Mouse (Mus musculus) limb, embryonic 15.5 days (tissue): ENCODE results near the gene Gm21996. TPM values are rescaled to one million over a fixed set of nuclear protein-coding genes. Genes with fewer than 3 reads are reported as not detected.
"Not testable (repeated sequence)": the region's sequence is repeated elsewhere in the genome, so short reads cannot be mapped to it uniquely, and the experiment has no call there.

ENCODE experiments used
- ATAC-seq: fragments of 200-750 bp; cut with Nextera tagmentation; 2 replicates; pipeline ENCODE4 v1.8.0; 2017; ENCODE audit warnings: low read depth, moderate TSS enrichment; ENCODE audit not compliant: insufficient number of reproducible peaks, low FRiP score, low TSS enrichment
- H3K27ac ChIP-seq: fragments of 300-500 bp; sonication (generic); 2 replicates; pipeline ENCODE4 v1.5.1; 2015; ENCODE audit warnings: moderate library complexity, mild to moderate bottlenecking, inconsistent platforms
- H3K27me3 ChIP-seq: fragments of 300-500 bp; sonication (generic); 2 replicates; pipeline ENCODE4 v1.6.1; 2015; ENCODE audit warnings: inconsistent platforms
- H3K36me3 ChIP-seq: fragments of 300-500 bp; sonication (generic); 2 replicates; pipeline ENCODE4 v1.6.1; 2015; ENCODE audit warnings: inconsistent platforms
- H3K4me1 ChIP-seq: fragments of 300-500 bp; sonication (generic); 2 replicates; pipeline ENCODE4 v1.6.1; 2015; ENCODE audit warnings: inconsistent platforms
- H3K4me2 ChIP-seq: fragments of 300-500 bp; sonication (generic); 2 replicates; pipeline ENCODE4 v1.6.1; 2015; ENCODE audit warnings: mild to moderate bottlenecking, inconsistent platforms
- H3K4me3 ChIP-seq: fragments of 300-500 bp; sonication (generic); 2 replicates; pipeline ENCODE4 v1.5.1; 2015; ENCODE audit warnings: mild to moderate bottlenecking, inconsistent platforms
- H3K9ac ChIP-seq: fragments of 300-500 bp; sonication (generic); 2 replicates; pipeline ENCODE4 v1.6.1; 2015; ENCODE audit warnings: inconsistent platforms
- H3K9me3 ChIP-seq: fragments of 300-500 bp; sonication (generic); 2 replicates; pipeline ENCODE4 v1.6.1; 2016; ENCODE audit warnings: inconsistent platforms
- WGBS: fragments of 180-500 bp; shearing (Covaris S2); methylation state at CpG from one replicate; pipeline ENCODE4 v1.1.7; 2015; 5-methylcytosine and 5-hydroxymethylcytosine counted together
- polyA plus RNA-seq: library from polyadenylated mRNA; unstranded; fragments of >200 nt; fragmentation: Nextera tagmentation; extraction: Ambion mirVana; gene quantifications from 2 replicates; pipeline ENCODE4 v1.2.1, GENCODE M21; 2015

Gm21996 gene
- polyA plus RNA-seq, result not detected in 2 replicates

GRCm38 (mm10) chrY:89745432-89745831 lies at the start of gene Gm21996:
Gm21996 (minus strand) TSS chrY:89745532.
- WGBS, result 93% methylated on average over 3 of the region's 7 CpGs
- not testable (repeated sequence) for ATAC-seq, H3K27me3 ChIP-seq, H3K9me3 ChIP-seq, H3K27ac ChIP-seq, H3K4me1 ChIP-seq, H3K4me2 ChIP-seq, H3K9ac ChIP-seq, H3K4me3 ChIP-seq, H3K36me3 ChIP-seq
